Mouse (Mus musculus) c-Kit-positive CD71-positive TER-119-positive erythroid progenitor cells, embryonic 14.5 days (primary cell): ENCODE results near the gene Gltpd2.

Experiments
- DNase-seq: peaks from one replicate; pipeline ENCODE4 v3.0.0-alpha.2; 2013; ENCODE audit warnings: low spot score

Gene Gltpd2

GRCm38 (mm10) chr11:70563470-70564275 is 44.7 kb downstream of the Gltpd2 start:
- DNase-seq = no peak

- DNase-seq = no peak
Measured at GRCm38 (mm10) chr11:70564276-70564873, 45.4 kb downstream of the Gltpd2 start.

GRCm38 (mm10) chr11:70566586-70566985 is 47.6 kb downstream of the Gltpd2 start:
- DNase-seq = no peak
